Mouse (Mus musculus) monocyte, adult 5-6 weeks (primary cell): ENCODE data around the gene Cops6. TPM values are rescaled to one million over a fixed set of nuclear protein-coding genes. Genes with fewer than 3 reads are reported as not detected.

Experiments
- ATAC-seq: fragments of 153-309, 156-312 bp; replicated peaks from 2 replicates; pipeline ENCODE4 v1.8.0; 2017; ENCODE audit warnings: mild to moderate bottlenecking; ENCODE audit not compliant: low TSS enrichment, insufficient number of reproducible peaks, severe bottlenecking, poor library complexity, low FRiP score
- total RNA-seq: library from RNA; stranded (forward); fragments of 200-1000, 200-491, 200-594 nt; gene quantifications from 3 replicates; pipeline ENCODE4 v1.2.3, GENCODE M21; 2017

The Cops6 gene
- 23.6 to 44.1 TPM (median 36.4 TPM) in 3 replicates for total RNA-seq

- ATAC-seq: peak; percentile 96
Observed at GRCm38 (mm10) chr5:138160842-138161665, at the start of gene Cops6. Cops6 (plus strand) TSS chr5:138161071.

- peak; percentile 97 for ATAC-seq
Observed at GRCm38 (mm10) chr5:138116255-138117198, 44.3 kb upstream of the Cops6 start, which contains the start of gene Zscan21. Zscan21 (plus strand) TSS chr5:138116903.

- ATAC-seq: no peak
Observed at GRCm38 (mm10) chr5:138117199-138118015, 43.5 kb upstream of the Cops6 start.

GRCm38 (mm10) chr5:138118041-138118440 is 42.8 kb upstream of the Cops6 start:
- ATAC-seq: no peak

GRCm38 (mm10) chr5:138132425-138133064 is 28.3 kb upstream of the Cops6 start:
- ATAC-seq: no peak

GRCm38 (mm10) chr5:138137257-138137656 is 23.6 kb upstream of the Cops6 start:
- ATAC-seq: no peak

GRCm38 (mm10) chr5:138137935-138138549 is 22.8 kb upstream of the Cops6 start:
- peak; percentile 80 for ATAC-seq

GRCm38 (mm10) chr5:138138585-138138984 is 22.3 kb upstream of the Cops6 start:
- ATAC-seq: no peak

GRCm38 (mm10) chr5:138154390-138154789 is 6.5 kb upstream of the Cops6 start:
- ATAC-seq: no peak

- ATAC-seq: peak; percentile 97
Observed at GRCm38 (mm10) chr5:138155443-138155976, 5.4 kb upstream of the Cops6 start, which contains the start of gene Zfp113. Zfp113 (minus strand) TSS chr5:138155744.

GRCm38 (mm10) chr5:138160224-138160762 is 578 bp upstream of the Cops6 start:
- ATAC-seq: no peak

- no peak for ATAC-seq
Observed at GRCm38 (mm10) chr5:138163046-138163445, 2.2 kb downstream of the Cops6 start.

GRCm38 (mm10) chr5:138163610-138164009 is 2.7 kb downstream of the Cops6 start:
- ATAC-seq: no peak

- no peak for ATAC-seq
Observed at GRCm38 (mm10) chr5:138165594-138165993, 4.7 kb downstream of the Cops6 start.

- peak; percentile 76 for ATAC-seq
Observed at GRCm38 (mm10) chr5:138170936-138171561, 10.2 kb downstream of the Cops6 start.

GRCm38 (mm10) chr5:138171695-138172491 is 11.0 kb downstream of the Cops6 start, which contains the start of the genes Ap4m1 and Mcm7:
Ap4m1 (plus strand) TSS chr5:138172002.
Mcm7 (minus strand) TSS chr5:138172422.
- peak; percentile 87 for ATAC-seq
